Mouse (Mus musculus): ENCODE results near the gene Bhlhb9.

Gene Bhlhb9

DNA sequence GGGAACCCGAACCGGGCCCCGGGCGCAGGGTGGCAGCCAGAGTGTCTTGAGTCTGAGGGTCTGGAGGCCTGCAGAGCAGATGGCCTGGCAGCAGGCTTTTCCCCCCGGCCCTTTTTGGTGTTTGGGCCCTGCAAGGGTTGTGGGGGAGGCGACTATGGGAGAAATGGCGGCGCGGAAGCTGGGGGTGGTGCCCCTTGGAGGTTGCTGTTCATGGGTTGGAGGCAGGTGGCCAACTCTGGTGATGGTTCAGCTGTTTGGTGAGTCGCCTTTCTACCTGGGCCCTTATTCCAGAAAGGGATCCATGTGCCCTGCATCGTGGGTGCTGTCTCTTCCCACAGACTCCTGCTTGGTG lies 88.8 kb downstream of the Bhlhb9 start:
- DNase-seq (ENCODE audit: low spot score in 2 of 2), result peak in 1 of 2 experiments; percentile 18

DNA sequence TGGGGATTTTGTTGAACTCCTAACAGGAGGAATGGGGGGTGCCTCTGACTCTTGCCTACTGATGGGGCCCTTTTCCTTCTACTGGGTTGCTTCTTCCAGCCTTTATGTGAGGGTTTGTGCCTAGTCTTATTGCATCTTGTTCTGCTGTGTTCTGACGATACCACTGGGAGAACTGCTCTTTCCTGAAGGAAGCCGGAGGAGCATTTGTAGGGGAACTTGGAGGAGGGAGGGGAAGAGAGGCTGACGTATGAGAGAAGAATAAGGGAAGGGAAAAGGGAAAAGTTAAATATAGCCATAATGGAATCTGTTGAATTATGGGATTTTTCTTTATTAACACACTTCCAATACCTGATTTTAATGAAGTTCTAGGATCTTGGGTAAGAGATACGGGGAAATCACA lies 119.2 kb downstream of the Bhlhb9 start:
- DNase-seq (ENCODE audit: low spot score in 2 of 2), result no peak

DNA sequence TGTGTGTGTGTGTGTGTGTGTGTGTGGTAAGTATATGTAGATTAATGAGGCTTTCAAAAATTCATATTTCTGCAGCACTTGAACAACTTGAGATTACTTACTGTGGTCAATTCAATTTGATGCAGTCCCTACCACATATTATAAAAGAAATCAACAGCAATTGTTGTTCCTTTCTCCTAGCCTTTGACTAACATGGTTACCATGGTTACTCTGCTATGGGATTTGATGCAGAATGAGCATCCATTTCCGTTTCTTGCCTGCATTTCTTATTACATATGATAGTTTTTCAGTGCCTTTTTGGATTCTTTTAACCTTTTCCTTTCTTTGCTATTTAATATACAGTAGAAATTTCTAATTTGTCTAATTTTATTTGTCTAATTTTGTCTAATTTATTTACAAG lies 119.7 kb downstream of the Bhlhb9 start:
- no peak for DNase-seq (ENCODE audit: low spot score in 2 of 2)

DNA sequence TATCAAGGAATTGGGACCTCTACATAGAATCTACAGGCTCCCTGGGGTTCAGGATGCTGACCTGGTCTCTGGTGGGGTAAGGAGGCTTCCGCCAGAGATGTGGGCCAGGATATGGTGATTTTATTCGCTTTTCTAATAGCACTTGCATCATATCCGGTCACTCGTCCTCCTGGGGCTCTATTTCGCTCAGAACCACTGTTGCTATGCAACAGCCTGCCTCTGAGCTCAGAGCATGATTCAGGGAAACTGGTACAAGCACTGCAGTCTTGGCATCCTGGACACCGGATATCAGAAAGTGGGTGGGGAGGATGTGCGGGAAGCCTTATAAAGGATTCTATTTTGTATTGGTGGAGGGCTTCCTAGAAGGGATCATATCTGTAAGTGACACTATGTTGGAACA lies 124.8 kb downstream of the Bhlhb9 start:
- no peak for DNase-seq (ENCODE audit: low spot score in 2 of 2)

DNA sequence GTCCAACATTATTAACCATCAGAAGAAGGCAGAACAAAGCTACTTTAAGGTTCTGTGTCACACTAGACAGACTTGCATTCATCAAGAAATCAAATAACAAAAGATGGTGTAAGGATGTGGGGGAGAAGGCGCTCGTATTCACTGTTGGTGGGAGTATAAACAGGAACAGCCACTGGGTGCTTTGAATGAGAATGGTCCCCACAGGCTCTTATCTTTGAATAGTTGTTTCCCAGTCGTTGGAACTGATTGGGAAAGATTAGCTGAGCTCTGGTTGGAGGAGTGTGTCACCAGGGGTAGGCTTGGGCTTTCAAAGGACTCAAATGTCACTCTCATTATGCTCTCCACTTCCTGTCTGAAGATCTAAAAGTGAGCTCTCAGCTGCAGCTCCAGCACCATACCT lies 128.5 kb downstream of the Bhlhb9 start:
- DNase-seq (ENCODE audit: low spot score in 2 of 2), result no peak

DNA sequence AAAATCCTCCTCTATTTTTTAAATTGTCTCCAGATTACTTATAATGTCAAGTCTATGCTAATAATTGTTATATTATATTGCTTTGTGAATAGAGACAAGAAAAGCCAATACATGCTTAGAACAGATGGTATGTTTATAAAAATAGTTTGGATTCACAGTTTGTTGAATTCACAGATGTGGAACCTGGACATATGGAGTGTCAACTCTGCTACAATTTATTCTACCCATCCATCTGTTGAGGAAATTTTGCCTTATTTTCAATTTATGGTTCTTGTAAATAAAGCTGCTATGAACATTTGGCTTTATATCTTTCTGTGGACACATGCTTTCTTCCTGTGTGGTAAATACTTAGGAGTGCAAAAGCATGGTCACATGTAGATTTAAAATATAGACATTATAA lies 131.2 kb downstream of the Bhlhb9 start:
- no peak for DNase-seq (ENCODE audit: low spot score in 2 of 2)

DNA sequence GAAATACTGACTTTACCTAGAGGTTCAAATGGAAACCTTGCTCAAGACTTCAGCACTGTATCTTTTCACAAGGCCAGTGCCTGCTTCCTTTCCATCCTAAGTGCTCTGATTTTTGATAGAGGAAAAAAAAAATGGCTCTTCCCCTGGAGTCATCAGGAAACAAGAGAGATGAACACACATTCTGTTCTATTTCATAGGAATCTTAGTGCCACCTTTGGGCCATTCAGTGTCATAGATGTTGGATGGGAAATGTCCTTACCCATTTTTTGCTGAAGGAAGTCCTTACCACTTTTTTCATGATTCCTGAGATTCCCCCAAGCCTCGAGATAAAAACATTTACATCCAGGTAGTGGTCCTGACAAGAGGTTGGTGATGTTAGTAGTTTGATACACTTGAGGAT lies 139.1 kb downstream of the Bhlhb9 start:
- no peak for DNase-seq (ENCODE audit: low spot score in 2 of 2)
